Mouse (Mus musculus): ENCODE results near the gene Nfatc2. TPM values are rescaled to one million over a fixed set of nuclear protein-coding genes. Genes with fewer than 3 reads are reported as not detected.

Gene Nfatc2
- polyA plus RNA-seq, 1 experiment from 2014 or later = 2.6 TPM

DNA sequence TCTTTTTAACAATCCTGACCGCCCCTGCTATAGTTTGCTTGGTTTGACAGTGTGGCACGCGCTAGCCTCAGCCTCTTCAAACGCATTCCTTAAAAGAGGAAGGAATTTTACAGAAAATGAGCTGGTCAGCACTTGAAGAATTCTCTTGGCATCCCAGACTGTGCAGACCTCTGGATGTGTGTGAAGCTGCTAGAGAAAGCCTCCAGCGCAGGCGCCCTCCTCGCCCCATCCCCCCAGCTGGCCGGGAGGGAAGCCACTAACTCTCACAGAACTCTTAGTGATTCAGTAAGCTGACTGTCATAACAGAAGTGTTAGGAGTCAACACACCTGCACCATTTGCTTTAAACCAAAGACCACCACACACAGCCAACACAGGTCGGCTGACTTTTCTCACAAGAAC is 23.3 kb downstream of the Nfatc2 start:
- Histone ChIP-seq H3K4me3 (replicated peaks; ENCODE audit: low read depth, low read length) (no peak overlapping the region), H3K4me1 (ENCODE audit: control insufficient read depth, insufficient read depth, low read length) (0 out of 2 replicates have a peak, but pooled peaks cover 10% of the 10 kb centered on the region), H3K36me3 (ENCODE audit: control insufficient read depth, insufficient read depth, low read length) (no peaks in the 10 kb centered on the region), H3K27ac (replicated peaks; ENCODE audit: low read depth, low read length) (no peak overlapping the region), H3K27me3 (ENCODE audit: control insufficient read depth, insufficient read depth, low read length) (no peaks in the 10 kb centered on the region), H3K9ac (replicated peaks; ENCODE audit: low read length) (no peak overlapping the region), H3K4me2 (ENCODE audit: low read length) (no peak overlapping the region), H3K9me3 (ENCODE audit: control insufficient read depth, low read length) (no peaks in the 10 kb centered on the region)
- WGBS = 56% methylated on average over 9 of the region's 9 CpGs
- ATAC-seq (ENCODE audit: low FRiP score, low TSS enrichment) (no peak), DNase-seq (no peak)

DNA sequence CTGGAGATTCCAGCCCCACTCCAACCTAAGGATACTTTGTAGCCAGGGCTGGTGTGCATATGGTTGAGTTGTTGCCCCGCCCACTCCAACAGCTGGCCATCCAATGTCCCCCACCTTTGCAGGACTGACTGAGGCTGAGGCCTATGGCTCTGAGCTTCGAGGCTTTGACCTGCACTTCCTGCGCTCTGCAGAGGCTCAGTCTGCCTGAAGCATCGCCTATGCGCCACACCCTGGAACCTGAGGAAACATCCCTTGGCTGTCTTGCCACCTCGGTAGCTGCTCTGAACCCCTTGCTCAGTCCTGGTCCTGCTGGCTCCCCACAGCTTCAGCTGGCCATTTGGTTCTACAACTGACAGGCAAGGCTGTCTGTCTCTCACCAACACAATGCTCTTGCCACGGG is 24.1 kb downstream of the Nfatc2 start:
- ATAC-seq (ENCODE audit: low FRiP score, low TSS enrichment) (no peak), DNase-seq (no peak)
- H3K27me3 ChIP-seq (ENCODE audit: control insufficient read depth, insufficient read depth, low read length) = no peaks in the 10 kb centered on the region
- H3K9ac ChIP-seq (replicated peaks; ENCODE audit: low read length) = no peak overlapping the region
- WGBS = 75% methylated on average over 7 of the region's 7 CpGs
- no peak overlapping the region for H3K27ac ChIP-seq (replicated peaks; ENCODE audit: low read depth, low read length)
- no peak overlapping the region for H3K4me2 ChIP-seq (ENCODE audit: low read length)
- no peaks in the 10 kb centered on the region for H3K9me3 ChIP-seq (ENCODE audit: control insufficient read depth, low read length)
- no peak overlapping the region for H3K4me3 ChIP-seq (replicated peaks; ENCODE audit: low read depth, low read length)
- 0 out of 2 replicates have a peak, but pooled peaks cover 10% of the 10 kb centered on the region for H3K4me1 ChIP-seq (ENCODE audit: control insufficient read depth, insufficient read depth, low read length)
- no peaks in the 10 kb centered on the region for H3K36me3 ChIP-seq (ENCODE audit: control insufficient read depth, insufficient read depth, low read length)

DNA sequence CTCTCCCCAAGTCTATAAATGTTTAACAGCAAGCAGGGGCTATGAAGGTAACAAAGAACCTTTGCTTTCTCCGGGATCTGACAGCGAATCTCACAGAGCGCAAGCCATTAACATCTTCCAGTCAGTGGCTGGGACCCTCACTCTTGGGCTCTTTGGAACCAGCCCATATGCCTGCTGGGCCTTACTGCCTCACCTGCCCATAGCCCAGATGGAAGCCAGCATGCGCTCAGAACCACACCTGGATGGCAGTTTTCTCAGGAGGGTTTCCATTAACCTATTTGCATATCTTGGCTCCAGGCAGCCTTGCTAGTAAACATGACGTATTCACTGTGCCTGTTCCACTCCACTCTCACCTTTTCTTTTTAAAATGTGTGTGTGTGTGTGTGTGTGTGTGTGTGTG is 25.6 kb downstream of the Nfatc2 start:
- no peak for DNase-seq
- H3K4me1 ChIP-seq (ENCODE audit: control insufficient read depth, insufficient read depth, low read length) = 0 out of 2 replicates have a peak, but pooled peaks cover 8% of the 10 kb centered on the region
- H3K4me2 ChIP-seq (ENCODE audit: low read length) = no peak overlapping the region
- ATAC-seq (ENCODE audit: low FRiP score, low TSS enrichment) = no peak
- no peak overlapping the region for H3K4me3 ChIP-seq (replicated peaks; ENCODE audit: low read depth, low read length)
- H3K9ac ChIP-seq (replicated peaks; ENCODE audit: low read length) = no peak overlapping the region
- H3K9me3 ChIP-seq (ENCODE audit: control insufficient read depth, low read length) = no peaks in the 10 kb centered on the region
- no peaks in the 10 kb centered on the region for H3K27me3 ChIP-seq (ENCODE audit: control insufficient read depth, insufficient read depth, low read length)
- H3K36me3 ChIP-seq (ENCODE audit: control insufficient read depth, insufficient read depth, low read length) = no peaks in the 10 kb centered on the region
- H3K27ac ChIP-seq (replicated peaks; ENCODE audit: low read depth, low read length) = no peak overlapping the region
- 69% methylated on average over 5 of the region's 5 CpGs for whole genome bisulfite sequencing

DNA sequence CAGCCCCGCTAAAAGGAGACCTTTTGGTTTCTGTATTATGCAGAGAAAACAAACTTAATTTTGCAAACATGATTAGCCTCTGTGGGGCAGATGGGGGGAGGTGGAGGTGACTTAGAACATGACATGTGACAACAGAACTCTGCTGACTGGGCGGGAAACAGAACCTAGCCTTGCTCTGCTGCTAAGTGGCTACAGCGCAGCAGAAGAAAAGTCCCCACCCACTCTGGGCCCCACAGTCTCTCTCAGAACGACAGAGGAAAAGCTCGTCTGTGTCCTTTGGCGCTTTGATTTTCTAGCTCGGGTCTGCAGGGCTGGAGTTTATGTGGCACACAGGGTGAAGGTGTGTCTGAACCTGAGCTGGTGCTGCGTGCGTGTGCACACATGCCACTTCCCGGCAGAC is 26.5 kb downstream of the Nfatc2 start:
- H3K27ac ChIP-seq (replicated peaks; ENCODE audit: low read depth, low read length) = 0 out of 2 replicates have a peak overlapping the region, but pooled peaks have one; percentile 26
- no peaks in the 10 kb centered on the region for H3K27me3 ChIP-seq (ENCODE audit: control insufficient read depth, insufficient read depth, low read length)
- ATAC-seq (ENCODE audit: low FRiP score, low TSS enrichment) (no peak), DNase-seq (no peak)
- no peak overlapping the region for H3K4me2 ChIP-seq (ENCODE audit: low read length)
- H3K36me3 ChIP-seq (ENCODE audit: control insufficient read depth, insufficient read depth, low read length) = no peaks in the 10 kb centered on the region
- no peak overlapping the region for H3K9ac ChIP-seq (replicated peaks; ENCODE audit: low read length)
- no peaks in the 10 kb centered on the region for H3K4me1 ChIP-seq (ENCODE audit: control insufficient read depth, insufficient read depth, low read length)
- no peaks in the 10 kb centered on the region for H3K9me3 ChIP-seq (ENCODE audit: control insufficient read depth, low read length)
- H3K4me3 ChIP-seq (replicated peaks; ENCODE audit: low read depth, low read length) = no peak overlapping the region
- 73% methylated on average over 10 of the region's 10 CpGs for WGBS

DNA sequence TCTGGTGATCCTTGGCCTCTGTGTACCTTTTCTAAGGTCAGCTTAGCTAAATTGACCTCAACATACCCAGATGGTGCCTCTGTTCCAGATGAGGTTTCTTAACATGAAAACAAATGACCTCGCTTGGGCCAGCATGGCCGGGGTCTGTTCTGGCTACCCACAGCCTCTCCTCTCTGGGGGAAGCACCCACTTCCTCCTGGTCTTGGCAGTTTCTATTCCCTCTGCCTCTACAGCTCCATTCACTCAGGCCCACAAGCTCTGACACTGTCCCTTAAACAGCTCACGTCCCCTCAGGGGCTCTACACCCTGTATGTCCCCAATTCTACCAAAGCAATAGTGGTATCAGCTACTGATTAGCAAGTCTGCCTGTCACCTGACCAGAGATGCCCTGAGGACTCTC is 27.6 kb downstream of the Nfatc2 start:
- no peaks in the 10 kb centered on the region for H3K36me3 ChIP-seq (ENCODE audit: control insufficient read depth, insufficient read depth, low read length)
- H3K9me3 ChIP-seq (ENCODE audit: control insufficient read depth, low read length) = no peaks in the 10 kb centered on the region
- no peak overlapping the region for H3K4me2 ChIP-seq (ENCODE audit: low read length)
- H3K27me3 ChIP-seq (ENCODE audit: control insufficient read depth, insufficient read depth, low read length) = no peaks in the 10 kb centered on the region
- H3K4me1 ChIP-seq (ENCODE audit: control insufficient read depth, insufficient read depth, low read length) = no peaks in the 10 kb centered on the region
- 87% methylated on average over 3 of the region's 3 CpGs for WGBS
- DNase-seq = no peak
- no peak for ATAC-seq (ENCODE audit: low FRiP score, low TSS enrichment)
- H3K9ac ChIP-seq (replicated peaks; ENCODE audit: low read length) = no peak overlapping the region
- no peak overlapping the region for H3K4me3 ChIP-seq (replicated peaks; ENCODE audit: low read depth, low read length)
- H3K27ac ChIP-seq (replicated peaks; ENCODE audit: low read depth, low read length) = no peak overlapping the region

DNA sequence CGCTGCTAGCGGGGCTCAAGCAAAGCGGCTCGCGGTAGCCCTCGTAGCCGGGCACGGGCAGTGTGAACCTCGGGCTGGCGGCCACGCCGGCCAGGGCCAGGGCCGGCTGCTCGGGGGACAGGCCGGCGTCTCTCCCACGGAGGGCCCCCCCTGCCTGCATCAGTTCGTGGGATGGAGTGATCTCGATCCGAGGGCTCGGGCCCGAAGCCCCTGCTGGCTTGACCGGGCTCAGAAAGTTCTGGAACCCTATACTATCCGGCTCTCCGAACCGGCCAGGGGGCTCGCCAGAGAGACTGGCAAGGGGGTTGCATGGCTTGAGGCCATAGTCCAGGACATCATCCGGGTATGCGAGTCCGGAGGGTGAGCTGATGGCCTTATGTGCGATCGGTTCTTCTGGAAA is 30.2 kb downstream of the Nfatc2 start:
- ATAC-seq (ENCODE audit: low FRiP score, low TSS enrichment) = no peak
- WGBS = 98% methylated on average over 32 of the region's 32 CpGs
- no peak overlapping the region for H3K9ac ChIP-seq (replicated peaks; ENCODE audit: low read length)

DNA sequence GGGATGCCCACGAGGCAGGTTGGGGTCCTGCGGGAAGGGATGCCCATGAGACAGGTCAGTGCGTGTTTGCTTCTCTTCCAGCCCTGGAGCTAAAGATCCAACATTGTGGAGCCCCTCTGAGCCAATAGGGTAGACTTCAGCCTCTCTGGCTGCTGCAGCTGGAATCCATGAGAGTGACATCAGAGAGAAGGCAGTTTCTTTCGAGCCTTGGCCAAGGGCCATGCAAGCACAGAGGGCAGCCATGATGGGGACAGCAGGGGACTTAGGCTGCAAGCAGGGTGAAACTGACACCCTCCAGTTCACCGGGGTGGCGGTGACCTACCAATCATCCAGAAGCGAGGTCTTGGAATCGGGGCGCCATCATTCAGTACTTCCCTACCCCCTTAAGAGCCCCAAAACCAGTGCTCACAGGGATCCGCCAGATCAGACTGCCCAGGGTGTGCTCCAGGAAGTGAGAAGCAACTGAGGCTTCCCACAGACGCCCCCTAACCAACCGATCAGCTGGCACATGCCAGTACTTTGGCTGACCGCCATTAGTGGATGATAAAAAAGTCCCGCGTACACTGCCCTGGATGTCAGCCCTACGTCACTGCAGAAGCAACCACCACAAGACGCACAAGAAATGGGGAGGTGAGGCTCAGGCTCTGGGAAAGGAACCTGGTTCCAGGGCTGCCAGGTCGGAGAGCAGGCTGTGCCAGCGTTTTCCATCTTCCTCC is 35.8 kb downstream of the Nfatc2 start:
- Histone ChIP-seq H3K4me2 (ENCODE audit: low read length) (no peak overlapping the region), H3K27ac (replicated peaks; ENCODE audit: low read depth, low read length) (no peak overlapping the region), H3K9me3 (ENCODE audit: control insufficient read depth, low read length) (no peaks in the 10 kb centered on the region), H3K36me3 (ENCODE audit: control insufficient read depth, insufficient read depth, low read length) (no peaks in the 10 kb centered on the region), H3K4me3 (replicated peaks; ENCODE audit: low read depth, low read length) (no peak overlapping the region), H3K9ac (replicated peaks; ENCODE audit: low read length) (no peak overlapping the region), H3K27me3 (ENCODE audit: control insufficient read depth, insufficient read depth, low read length) (no peaks in the 10 kb centered on the region), H3K4me1 (ENCODE audit: control insufficient read depth, insufficient read depth, low read length) (no peaks in the 10 kb centered on the region)
- no peak for DNase-seq
- no peak for ATAC-seq (ENCODE audit: low FRiP score, low TSS enrichment)
- WGBS = 85% methylated on average over 19 of the region's 19 CpGs

More for the DNA sequence above, 30.2 kb downstream of the Nfatc2 start:
- Histone ChIP-seq H3K9me3 (ENCODE audit: control insufficient read depth, low read length) (no peaks in the 10 kb centered on the region), H3K4me1 (ENCODE audit: control insufficient read depth, insufficient read depth, low read length) (no peaks in the 10 kb centered on the region), H3K4me2 (ENCODE audit: low read length) (no peak overlapping the region), H3K27me3 (ENCODE audit: control insufficient read depth, insufficient read depth, low read length) (no peaks in the 10 kb centered on the region), H3K36me3 (ENCODE audit: control insufficient read depth, insufficient read depth, low read length) (no peaks in the 10 kb centered on the region), H3K4me3 (replicated peaks; ENCODE audit: low read depth, low read length) (no peak overlapping the region), H3K27ac (replicated peaks; ENCODE audit: low read depth, low read length) (no peak overlapping the region)
- no peak for DNase-seq

DNA sequence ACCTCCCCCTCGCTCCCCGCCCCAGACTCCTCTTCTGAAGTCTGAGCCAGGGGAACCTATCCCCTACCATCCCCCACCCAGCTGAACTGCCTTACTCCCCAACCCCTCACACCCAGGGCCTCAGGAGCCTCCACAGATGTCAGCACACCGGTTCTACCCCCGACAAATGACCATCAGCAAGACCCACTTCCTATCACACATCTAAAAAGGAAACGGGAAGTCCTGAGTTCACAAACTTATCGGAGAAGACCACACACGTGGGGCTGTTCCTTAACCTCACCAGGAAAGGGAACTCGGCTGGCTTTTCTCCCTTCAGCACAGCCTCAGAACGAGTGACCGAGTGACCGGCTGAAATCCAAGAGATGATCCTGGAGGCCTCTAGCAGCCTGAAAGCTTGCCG is 38.3 kb downstream of the Nfatc2 start:
- Histone ChIP-seq H3K4me3 (replicated peaks; ENCODE audit: low read depth, low read length) (no peak overlapping the region), H3K27ac (replicated peaks; ENCODE audit: low read depth, low read length) (no peak overlapping the region), H3K4me1 (ENCODE audit: control insufficient read depth, insufficient read depth, low read length) (no peaks in the 10 kb centered on the region), H3K36me3 (ENCODE audit: control insufficient read depth, insufficient read depth, low read length) (no peaks in the 10 kb centered on the region), H3K9me3 (ENCODE audit: control insufficient read depth, low read length) (no peaks in the 10 kb centered on the region), H3K9ac (replicated peaks; ENCODE audit: low read length) (no peak overlapping the region), H3K27me3 (ENCODE audit: control insufficient read depth, insufficient read depth, low read length) (no peaks in the 10 kb centered on the region), H3K4me2 (ENCODE audit: low read length) (no peak overlapping the region)
- ATAC-seq (ENCODE audit: low FRiP score, low TSS enrichment) (no peak), DNase-seq (no peak)
- WGBS = 46% methylated on average over 12 of the region's 12 CpGs

DNA sequence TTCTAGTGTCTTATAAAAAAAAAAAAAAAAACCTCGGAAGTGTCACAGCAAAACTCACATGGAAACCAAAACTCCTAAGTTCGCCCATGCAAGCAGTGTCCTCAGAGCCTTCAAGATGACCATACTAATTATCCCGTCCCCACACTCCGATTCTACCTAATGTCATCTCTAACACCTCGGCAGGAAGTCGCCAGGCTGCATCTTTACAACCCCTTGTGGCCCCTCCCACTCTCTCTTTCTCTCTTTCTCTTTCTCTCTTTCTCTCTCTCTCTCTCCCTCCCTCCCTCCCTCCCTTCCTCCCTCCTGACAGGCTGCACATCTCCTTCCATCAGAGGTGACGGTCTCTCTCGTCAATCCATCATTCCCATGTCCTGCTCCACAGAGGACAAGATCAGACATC is 44.4 kb downstream of the Nfatc2 start:
- H3K9me3 ChIP-seq (ENCODE audit: control insufficient read depth, low read length) = no peaks in the 10 kb centered on the region
- DNase-seq (no peak), ATAC-seq (ENCODE audit: low FRiP score, low TSS enrichment) (no peak)
- WGBS = 56% methylated on average over 8 of the region's 8 CpGs
- no peak overlapping the region for H3K27ac ChIP-seq (replicated peaks; ENCODE audit: low read depth, low read length)
- no peak overlapping the region for H3K4me2 ChIP-seq (ENCODE audit: low read length)
- H3K9ac ChIP-seq (replicated peaks; ENCODE audit: low read length) = no peak overlapping the region
- H3K27me3 ChIP-seq (ENCODE audit: control insufficient read depth, insufficient read depth, low read length) = no peaks in the 10 kb centered on the region
- peaks cover under 1% of the 10 kb centered on the region; the same call in 1 of the 2 replicates for H3K4me1 ChIP-seq (ENCODE audit: control insufficient read depth, insufficient read depth, low read length)
- H3K4me3 ChIP-seq (replicated peaks; ENCODE audit: low read depth, low read length) = no peak overlapping the region
- H3K36me3 ChIP-seq (ENCODE audit: control insufficient read depth, insufficient read depth, low read length) = no peaks in the 10 kb centered on the region

All from midbrain, embryonic 14.5 days (tissue).